Mouse (Mus musculus) leukemia stem cell, adult 10-12 weeks (primary cell): ENCODE measurements around the gene Gm29564. TPM values are rescaled to one million over a fixed set of nuclear protein-coding genes. Genes with fewer than 3 reads are reported as not detected.

ENCODE experiments used
- polyA plus RNA-seq: library from polyadenylated mRNA; stranded (reverse); fragments of >175 nt; gene quantifications from 2 replicates; pipeline ENCODE4 v1.2.3, GENCODE M21; 2012; ENCODE audit warnings: low replicate concordance

Gm29564 gene
- not detected in 2 replicates for polyA plus RNA-seq

GRCm38 (mm10) chrY:78212693-78213092 lies at the start of gene Gm29564:
Gene Gm29564, plus strand, starts transcription at chrY:78212993.

Other genes with a start within 250 kb of the Gm29564 start
- not detected in 2 replicates for gene Gm20867, start 249.8 kb upstream of the Gm29564 start, polyA plus RNA-seq